25 mouse cellular contexts compared by ENCODE assay signal in the genomic region with DNA sequence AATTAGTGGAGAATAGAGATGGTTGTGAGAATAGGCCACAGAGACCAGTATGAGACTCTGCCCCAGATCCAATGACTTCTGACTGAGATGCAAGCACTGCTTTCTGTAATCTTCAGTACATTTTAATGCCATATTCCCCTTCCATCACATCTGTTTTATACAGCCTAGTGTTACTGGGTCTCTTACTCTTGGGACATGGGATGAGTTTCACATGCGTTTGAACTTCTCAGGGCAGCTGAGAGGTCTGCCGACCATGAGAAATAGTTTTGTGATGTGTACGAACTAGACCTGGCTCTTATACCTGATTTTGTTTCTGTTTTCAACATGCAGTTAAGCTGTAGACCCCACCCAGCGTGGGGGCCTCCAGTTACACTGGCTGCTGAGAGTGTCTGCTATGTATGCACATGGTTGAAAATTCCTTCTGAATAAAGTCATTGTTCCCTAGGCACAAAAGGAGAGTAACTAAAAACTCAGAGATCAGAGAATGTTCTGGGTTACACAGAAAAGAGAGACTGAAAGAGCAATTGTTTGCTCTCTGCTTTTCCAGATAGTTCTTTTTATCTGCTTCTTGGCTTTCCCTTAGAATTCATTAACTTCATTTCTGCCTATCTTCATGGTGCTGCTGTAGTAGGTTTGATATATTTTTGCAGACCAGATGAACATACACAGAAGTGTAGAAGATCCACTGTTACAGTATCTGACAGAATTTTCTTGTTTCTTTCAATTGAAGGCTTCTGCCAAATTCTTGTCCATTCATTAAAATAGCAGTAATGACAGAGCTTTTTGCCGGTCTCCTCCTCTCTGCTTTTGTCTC.
DNase-seq lines count a peak whose midpoint lies in the region; ATAC-seq and TF ChIP-seq lines count a peak whose summit lies in the region.
"Had no signal": no experiment of that assay in that cellular context is flagged by ENCODE, and none has a peak within 500 bp of the region (broad histone marks: within the 10 kb centered on the region; RNA-seq: fewer than 3 reads in every experiment).

No protein-coding gene starts in this region.

- H3K36me3 ChIP-seq in limb, embryonic 12.5 days = no peaks in the 10 kb centered on the region
- no peaks in the 10 kb centered on the region for H3K36me3 ChIP-seq in limb, embryonic 10.5 days
- no peaks in the 10 kb centered on the region for H3K36me3 ChIP-seq in embryonic facial prominence, embryonic 14.5 days (ENCODE audit: control insufficient read depth, insufficient read depth, low read length)
- H3K36me3 ChIP-seq in intestine, postnatal 0 days (ENCODE audit: control insufficient read depth, insufficient read depth) = no peaks in the 10 kb centered on the region
- H3K36me3 ChIP-seq: forebrain, embryonic 12.5 days; hindbrain, embryonic 13.5 days; kidney, embryonic 15.5 days; midbrain, embryonic 12.5 days; neural tube, embryonic 13.5 days; stomach, embryonic 15.5 days had no signal

- H3K27ac ChIP-seq in limb, embryonic 12.5 days = 0 out of 2 replicates have a peak overlapping the region, but pooled peaks have one; percentile 35
- H3K27ac ChIP-seq in limb, embryonic 10.5 days = no peak overlapping the region
- H3K27ac ChIP-seq in embryonic facial prominence, embryonic 14.5 days (replicated peaks; ENCODE audit: low read depth, low read length) = peak overlapping the region; percentile 4; the same call in 1 of the 2 replicates
- H3K27ac ChIP-seq in intestine, postnatal 0 days (ENCODE audit: low read depth, low read length) = no peak overlapping the region
- H3K27ac ChIP-seq: forebrain, embryonic 12.5 days; hindbrain, embryonic 13.5 days; kidney, embryonic 15.5 days; layer of hippocampus, adult 2 months; left cerebral cortex, adult 2 months; midbrain, embryonic 12.5 days; neural tube, embryonic 13.5 days; stomach, embryonic 15.5 days had no signal

- intact Hi-C loops in heart, postnatal 14 days (cut with DNase I) = no loop called here

- ATAC-seq in limb, embryonic 12.5 days (ENCODE audit: insufficient number of reproducible peaks, insufficient read depth, low FRiP score, low TSS enrichment, low read depth) = no peak
- ATAC-seq in embryonic facial prominence, embryonic 14.5 days (ENCODE audit: low read depth) = peak; percentile 76
- ATAC-seq in intestine, postnatal 0 days = no peak
- ATAC-seq: forebrain, postnatal 0 days; Patski had no signal

- H3K4me2 ChIP-seq in limb, embryonic 12.5 days = no peak overlapping the region
- H3K4me2 ChIP-seq in embryonic facial prominence, embryonic 14.5 days (ENCODE audit: low read depth, low read length) = no peak overlapping the region
- no peak overlapping the region for H3K4me2 ChIP-seq in intestine, postnatal 0 days (replicated peaks; ENCODE audit: low read depth)
- H3K4me2 ChIP-seq: forebrain, embryonic 12.5 days; hindbrain, embryonic 13.5 days; kidney, embryonic 15.5 days; midbrain, embryonic 12.5 days; neural tube, embryonic 13.5 days; stomach, embryonic 15.5 days had no signal

- no peaks in the 10 kb centered on the region for H3K27me3 ChIP-seq in limb, embryonic 12.5 days
- H3K27me3 ChIP-seq in limb, embryonic 10.5 days (ENCODE audit: low read depth, poor library complexity, severe bottlenecking) = no peaks in the 10 kb centered on the region
- no peaks in the 10 kb centered on the region for H3K27me3 ChIP-seq in embryonic facial prominence, embryonic 14.5 days (replicated peaks; ENCODE audit: control insufficient read depth, insufficient read depth, low read length)
- H3K27me3 ChIP-seq in intestine, postnatal 0 days (replicated peaks; ENCODE audit: control insufficient read depth, insufficient read depth, low read length) = no peaks in the 10 kb centered on the region
- H3K27me3 ChIP-seq: CH12.LX; forebrain, embryonic 12.5 days; hindbrain, embryonic 13.5 days; kidney, embryonic 15.5 days; midbrain, embryonic 12.5 days; neural tube, embryonic 13.5 days; Patski; stomach, embryonic 15.5 days had no signal

- no peak overlapping the region for H3K4me3 ChIP-seq in limb, embryonic 12.5 days (replicated peaks)
- no peak overlapping the region for H3K4me3 ChIP-seq in limb, embryonic 10.5 days
- H3K4me3 ChIP-seq in embryonic facial prominence, embryonic 14.5 days (ENCODE audit: low read depth, low read length) = no peak overlapping the region
- no peak overlapping the region for H3K4me3 ChIP-seq in intestine, postnatal 0 days (ENCODE audit: low read depth, low read length)
- H3K4me3 ChIP-seq: forebrain, embryonic 12.5 days; hindbrain, embryonic 13.5 days; kidney, embryonic 15.5 days; layer of hippocampus, adult 2 months; left cerebral cortex, adult 2 months; midbrain, embryonic 12.5 days; neural tube, embryonic 13.5 days; stomach, embryonic 15.5 days had no signal

- H3K9ac ChIP-seq in limb, embryonic 12.5 days (replicated peaks) = no peak overlapping the region
- no peak overlapping the region for H3K9ac ChIP-seq in embryonic facial prominence, embryonic 14.5 days (ENCODE audit: low read depth, low read length)
- H3K9ac ChIP-seq in intestine, postnatal 0 days (ENCODE audit: low read depth, low read length) = no peak overlapping the region
- H3K9ac ChIP-seq: forebrain, embryonic 12.5 days; forebrain, postnatal 0 days; hindbrain, embryonic 13.5 days; kidney, embryonic 15.5 days; midbrain, embryonic 12.5 days; neural tube, embryonic 13.5 days; stomach, embryonic 15.5 days had no signal

- no peak for TF ChIP-seq CTCF in intestine, postnatal 0 days (IDR thresholded peaks at IDR 0.05; ENCODE audit: low read depth)

- peaks cover 9% of the 10 kb centered on the region for H3K4me1 ChIP-seq in limb, embryonic 12.5 days (replicated peaks)
- no peaks in the 10 kb centered on the region for H3K4me1 ChIP-seq in limb, embryonic 10.5 days
- peaks cover 11% of the 10 kb centered on the region; the same call in 1 of the 2 replicates for H3K4me1 ChIP-seq in embryonic facial prominence, embryonic 14.5 days (ENCODE audit: control insufficient read depth, insufficient read depth, low read length)
- H3K4me1 ChIP-seq in intestine, postnatal 0 days (replicated peaks; ENCODE audit: control insufficient read depth, insufficient read depth, low read length) = no peaks in the 10 kb centered on the region
- H3K4me1 ChIP-seq: hindbrain, embryonic 13.5 days; kidney, embryonic 15.5 days; neural tube, embryonic 13.5 days; stomach, embryonic 15.5 days had no signal

- 68% methylated on average over 5 of the region's 5 CpGs for WGBS in limb, embryonic 12.5 days
- WGBS in limb, embryonic 10.5 days = 90% methylated on average over 5 of the region's 5 CpGs
- WGBS in embryonic facial prominence, embryonic 14.5 days = 37% methylated on average over 5 of the region's 5 CpGs
- WGBS in intestine, postnatal 0 days = 62% methylated on average over 5 of the region's 5 CpGs

- no peaks in the 10 kb centered on the region for H3K9me3 ChIP-seq in limb, embryonic 12.5 days
- no peaks in the 10 kb centered on the region for H3K9me3 ChIP-seq in limb, embryonic 10.5 days (replicated peaks)
- H3K9me3 ChIP-seq in embryonic facial prominence, embryonic 14.5 days (ENCODE audit: control insufficient read depth, low read length) = no peaks in the 10 kb centered on the region
- H3K9me3 ChIP-seq in intestine, postnatal 0 days (ENCODE audit: control insufficient read depth) = no peaks in the 10 kb centered on the region
- H3K9me3 ChIP-seq: forebrain, embryonic 12.5 days; hindbrain, embryonic 13.5 days; kidney, embryonic 15.5 days; midbrain, embryonic 12.5 days; neural tube, embryonic 13.5 days; stomach, embryonic 15.5 days had no signal

- DNase-seq in limb, embryonic 10.5 days (ENCODE audit: low spot score) = no peak
- peak; percentile 31 for DNase-seq in NIH3T3 (ENCODE audit: low read depth)
- DNase-seq in embryonic facial prominence, embryonic 14.5 days (ENCODE audit: low spot score) = peak; percentile 83
- no peak for DNase-seq in heart, postnatal 14 days
- DNase-seq: adrenal gland, postnatal 10 days; cerebellum, adult 11-12 months; cerebellum, adult 9-11 months; forebrain, postnatal 0 days; gastrocnemius, postnatal 10 days; kidney, adult 18-20 months; kidney, postnatal 36 days; lung, postnatal 36 days; right cerebral cortex, postnatal 25 days had no signal

Comparison
In these comparisons a context has a peak if more than half of its experiments do, and no peak if none do; other contexts are left out.
1. H3K27ac ChIP-seq: peak in limb, embryonic 12.5 days (single experiment) and embryonic facial prominence, embryonic 14.5 days (single experiment); none in limb, embryonic 10.5 days (single experiment) and intestine, postnatal 0 days (single experiment).
2. DNase-seq: peak in NIH3T3 (single experiment) and embryonic facial prominence, embryonic 14.5 days (single experiment); none in limb, embryonic 10.5 days (single experiment) and heart, postnatal 14 days (0 of 2).